Mouse (Mus musculus): ENCODE data around the gene Il18rap.

DNA sequence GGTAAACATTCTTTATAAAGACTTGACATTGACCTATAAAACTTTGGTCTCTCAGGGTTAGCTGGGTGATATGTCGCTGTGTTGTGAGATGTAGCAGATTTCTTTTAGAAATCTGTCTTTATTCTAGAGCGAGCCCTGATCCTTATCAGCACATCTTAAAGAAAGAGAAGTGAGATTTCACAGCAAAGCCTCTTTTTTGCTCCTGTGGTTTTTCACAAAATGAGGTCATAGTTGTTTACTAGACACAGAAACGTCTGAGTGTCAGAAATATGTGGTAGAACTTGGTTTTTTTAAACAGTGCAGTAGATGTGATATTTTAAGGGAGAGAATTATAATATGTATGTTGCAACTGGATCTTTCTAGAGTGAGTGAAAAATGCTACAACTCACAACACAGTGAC, 39.5 kb upstream of the Il18rap start:
- TF ChIP-seq POLR2A (IDR thresholded peaks at IDR 0.05; ENCODE audit: borderline replicate concordance, insufficient read depth, low read length) (no peak), CTCF (IDR thresholded peaks at IDR 0.05; ENCODE audit: borderline replicate concordance, insufficient read depth, low read depth, low read length) (no peak)

Data from cerebellum, adult 2 months (tissue).